Mouse (Mus musculus) heart, postnatal 36 days (tissue): Measurements from ENCODE around the gene Ank2. TPM values are rescaled to one million over a fixed set of nuclear protein-coding genes. Genes with fewer than 3 reads are reported as not detected.
A peak's percentile ranks its signal among the peaks of the same experiment; 100 is the strongest.

ENCODE experiments used
- DNase-seq, 2 experiments: peaks; one replicate each; pipeline ENCODE4 v3.0.0; 2021 to 2022
- intact Hi-C: fragments of 180-260 bp; cut with DNase I; formaldehyde crosslinking; loops from one replicate; pipeline ENCODE4 v1.15.1; 2025
- total RNA-seq, 2 experiments: library from RNA; stranded (reverse); gene quantifications; 2 replicates each; pipeline ENCODE4 v1.2.3; 2021

Gene Ank2
- total RNA-seq, 2 experiments from 2014 or later = 334 to 351 TPM

- DNase-seq = no peak
- intact Hi-C loops = no loop called here
These were observed 195.1 kb downstream of the Ank2 start for GRCm38 (mm10) chr3:127303957-127304553.

- no peak for DNase-seq
- intact Hi-C loops = no loop called here
These were observed 196.1 kb downstream of the Ank2 start for GRCm38 (mm10) chr3:127303041-127303440.

- intact Hi-C loops = no loop called here
These were observed 198.4 kb downstream of the Ank2 start for GRCm38 (mm10) chr3:127300790-127301189.

GRCm38 (mm10) chr3:127295921-127296320 lies 203.2 kb downstream of the Ank2 start:
- no peak for DNase-seq
- intact Hi-C loops = no loop called here

More at GRCm38 (mm10) chr3:127300790-127301189, 198.4 kb downstream of the Ank2 start:
- no peak for DNase-seq

- intact Hi-C loops = no loop called here
- DNase-seq = no peak
These were observed 204.4 kb downstream of the Ank2 start for GRCm38 (mm10) chr3:127294610-127295349.

- no peak for DNase-seq
- intact Hi-C loops = no loop called here
These were observed 205.1 kb downstream of the Ank2 start for GRCm38 (mm10) chr3:127294079-127294478.

GRCm38 (mm10) chr3:127293479-127293874 lies 205.7 kb downstream of the Ank2 start:
- no peak for DNase-seq
- intact Hi-C loops = no loop called here

- DNase-seq = no peak
- intact Hi-C loops = no loop called here
These were observed 206.2 kb downstream of the Ank2 start for GRCm38 (mm10) chr3:127292864-127293478.

- no peak for DNase-seq
- intact Hi-C loops = no loop called here
These were observed 216.9 kb downstream of the Ank2 start for GRCm38 (mm10) chr3:127282277-127282676.

- DNase-seq = no peak
- intact Hi-C loops = no loop called here
These were observed 217.8 kb downstream of the Ank2 start for GRCm38 (mm10) chr3:127281390-127281789.

GRCm38 (mm10) chr3:127280376-127280775 lies 218.8 kb downstream of the Ank2 start:
- DNase-seq = no peak
- intact Hi-C loops = no loop called here

GRCm38 (mm10) chr3:127275953-127276352 lies 223.2 kb downstream of the Ank2 start:
- intact Hi-C loops = no loop called here

GRCm38 (mm10) chr3:127272801-127273200 lies 226.3 kb downstream of the Ank2 start:
- no peak for DNase-seq
- intact Hi-C loops = no loop called here

More at GRCm38 (mm10) chr3:127275953-127276352, 223.2 kb downstream of the Ank2 start:
- DNase-seq = no peak

- DNase-seq = no peak
- intact Hi-C loops = no loop called here
These were observed 229.5 kb downstream of the Ank2 start for GRCm38 (mm10) chr3:127269616-127270015.

- intact Hi-C loops = no loop called here
- no peak for DNase-seq
These were observed 231.3 kb downstream of the Ank2 start for GRCm38 (mm10) chr3:127267846-127268245.

GRCm38 (mm10) chr3:127265732-127266131 lies 233.4 kb downstream of the Ank2 start:
- intact Hi-C loops = no loop called here
- DNase-seq = no peak

- intact Hi-C loops = no loop called here
- no peak for DNase-seq
These were observed 234.0 kb downstream of the Ank2 start for GRCm38 (mm10) chr3:127265182-127265581.

GRCm38 (mm10) chr3:127260786-127261166 lies 238.4 kb downstream of the Ank2 start:
- intact Hi-C loops = no loop called here
- no peak for DNase-seq

GRCm38 (mm10) chr3:127260007-127260785 lies 239.0 kb downstream of the Ank2 start:
- intact Hi-C loops = no loop called here
- DNase-seq = no peak

- intact Hi-C loops = no loop called here
- DNase-seq = no peak
These were observed 240.6 kb downstream of the Ank2 start for GRCm38 (mm10) chr3:127258466-127259075.

- intact Hi-C loops = no loop called here
- DNase-seq = peak; percentile 11 to 29
These were observed 241.2 kb downstream of the Ank2 start for GRCm38 (mm10) chr3:127257969-127258368.
